Mouse (Mus musculus) forebrain, embryonic 10.5 days (tissue): ENCODE results near the gene Doc2a. TPM values are rescaled to one million over a fixed set of nuclear protein-coding genes. Genes with fewer than 3 reads are reported as not detected.
A peak's percentile ranks its signal among the peaks of the same experiment; 100 is the strongest.

Source experiments
- DNase-seq: peaks from one replicate; pipeline ENCODE4 v3.0.0-alpha.2; 2017; ENCODE audit warnings: low spot score; ENCODE audit errors: extremely low spot score
- H3K27ac ChIP-seq: fragments of 300-500 bp; sonication (generic); 2 replicates; pipeline ENCODE4 v1.5.1; 2016; ENCODE audit warnings: mild to moderate bottlenecking
- H3K27me3 ChIP-seq: fragments of 300-500 bp; sonication (generic); 2 replicates; pipeline ENCODE4 v1.6.1; 2016; ENCODE audit warnings: mild to moderate bottlenecking; ENCODE audit not compliant: poor library complexity, severe bottlenecking
- H3K36me3 ChIP-seq: fragments of 300-500 bp; sonication (generic); replicated peaks from 2 replicates; pipeline ENCODE4 v1.6.1; 2016; ENCODE audit warnings: mild to moderate bottlenecking, moderate library complexity
- H3K4me1 ChIP-seq: fragments of 300-500 bp; sonication (generic); 2 replicates; pipeline ENCODE4 v1.6.1; 2016
- H3K4me3 ChIP-seq: fragments of 300-500 bp; sonication (generic); 2 replicates; pipeline ENCODE4 v1.5.1; 2016; ENCODE audit warnings: mild to moderate bottlenecking, moderate library complexity
- H3K9me3 ChIP-seq: fragments of 300-500 bp; sonication (generic); 2 replicates; pipeline ENCODE4 v1.6.1; 2016; ENCODE audit warnings: mild to moderate bottlenecking, moderate library complexity
- WGBS: fragments of 180-500 bp; shearing (Covaris S2); methylation state at CpG from one replicate; pipeline ENCODE4 v1.1.7; 2016; 5-methylcytosine and 5-hydroxymethylcytosine counted together
- polyA plus RNA-seq: library from polyadenylated mRNA; unstranded; fragments of >200 nt; fragmentation: Nextera tagmentation; extraction: Ambion mirVana; gene quantifications from 2 replicates; pipeline ENCODE4 v1.2.1, GENCODE M21; 2016

Doc2a gene
- polyA plus RNA-seq, 1 experiment from 2014 or later, result 9.8 TPM

- 59% methylated on average over 5 of the region's 5 CpGs for WGBS
- peaks cover 27% of the 10 kb centered on the region for H3K4me1 ChIP-seq
- H3K36me3 ChIP-seq, result no peaks in the 10 kb centered on the region
- DNase-seq, result no peak
- no peaks in the 10 kb centered on the region for H3K9me3 ChIP-seq
- H3K27ac ChIP-seq, result peak within 1 kb of the TSS; percentile 68
- peaks cover 29% of the 10 kb centered on the region for H3K27me3 ChIP-seq
- H3K4me3 ChIP-seq, result peak within 1 kb of the TSS; percentile 50
These were observed 15.7 kb upstream of the Doc2a start, which contains the start of gene 4930451I11Rik for GRCm38 (mm10) chr7:126831539-126831938. TSS of gene 4930451I11Rik (minus strand) at chr7:126831639.

- Histone ChIP-seq H3K27ac (peak overlapping the region; percentile 68), H3K9me3 (no peaks in the 10 kb centered on the region), H3K27me3 (peaks cover 29% of the 10 kb centered on the region), H3K4me1 (peaks cover 27% of the 10 kb centered on the region), H3K4me3 (peak overlapping the region; percentile 50), H3K36me3 (no peaks in the 10 kb centered on the region)
- DNase-seq, result peak; percentile 84
- WGBS, result under 1% methylated on average over 21 of the region's 21 CpGs
These were observed 15.1 kb upstream of the Doc2a start for GRCm38 (mm10) chr7:126832036-126832598.

GRCm38 (mm10) chr7:126833294-126833693 lies 13.9 kb upstream of the Doc2a start:
- Histone ChIP-seq H3K9me3 (no peaks in the 10 kb centered on the region), H3K27ac (no peak overlapping the region), H3K4me3 (no peak overlapping the region), H3K36me3 (no peaks in the 10 kb centered on the region), H3K27me3 (peaks cover 24% of the 10 kb centered on the region), H3K4me1 (peaks cover 27% of the 10 kb centered on the region)
- WGBS, result 93% methylated on average over 1 of the region's 1 CpGs
- no peak for DNase-seq

- peaks cover 4% of the 10 kb centered on the region; the same call in 1 of the 2 replicates for H3K9me3 ChIP-seq
- no peak overlapping the region for H3K27ac ChIP-seq
- DNase-seq, result no peak
- H3K27me3 ChIP-seq, result peaks cover 20% of the 10 kb centered on the region
- 89% methylated on average over 9 of the region's 9 CpGs for WGBS
- H3K4me3 ChIP-seq, result no peak overlapping the region
- peaks cover 36% of the 10 kb centered on the region for H3K4me1 ChIP-seq
- no peaks in the 10 kb centered on the region for H3K36me3 ChIP-seq
These were observed 3.9 kb upstream of the Doc2a start for GRCm38 (mm10) chr7:126843276-126843675.

GRCm38 (mm10) chr7:126845516-126845915 lies 1.7 kb upstream of the Doc2a start:
- no peak for DNase-seq
- H3K36me3 ChIP-seq, result peaks cover 10% of the 10 kb centered on the region

GRCm38 (mm10) chr7:126847421-126848398 lies 494 bp downstream of the Doc2a start:
- peak overlapping the region; percentile 89 for H3K27ac ChIP-seq
- H3K4me3 ChIP-seq, result peak overlapping the region; percentile 81
- peaks cover 78% of the 10 kb centered on the region for H3K4me1 ChIP-seq
- H3K27me3 ChIP-seq, result peaks cover 59% of the 10 kb centered on the region
- H3K9me3 ChIP-seq, result no peaks in the 10 kb centered on the region
- peak; percentile 66 for DNase-seq
- H3K36me3 ChIP-seq, result peaks cover 32% of the 10 kb centered on the region
- WGBS, result under 1% methylated on average over 74 of the region's 74 CpGs

More at GRCm38 (mm10) chr7:126845516-126845915, 1.7 kb upstream of the Doc2a start:
- Histone ChIP-seq H3K4me3 (no peak overlapping the region; the same call in 1 of the 2 replicates), H3K4me1 (peaks cover 56% of the 10 kb centered on the region), H3K27ac (peak overlapping the region; percentile 58), H3K27me3 (peaks cover 42% of the 10 kb centered on the region), H3K9me3 (peaks cover 4% of the 10 kb centered on the region; the same call in 1 of the 2 replicates)
- WGBS, result 51% methylated on average over 2 of the region's 2 CpGs

GRCm38 (mm10) chr7:126848794-126849193 lies 1.6 kb downstream of the Doc2a start:
- H3K4me1 ChIP-seq, result peaks cover 89% of the 10 kb centered on the region
- H3K27me3 ChIP-seq, result peaks cover 59% of the 10 kb centered on the region

GRCm38 (mm10) chr7:126850161-126850560 lies 2.9 kb downstream of the Doc2a start:
- no peaks in the 10 kb centered on the region for H3K9me3 ChIP-seq
- H3K27ac ChIP-seq, result no peak overlapping the region
- H3K4me3 ChIP-seq, result no peak overlapping the region
- no peak for DNase-seq
- H3K4me1 ChIP-seq, result peaks cover 84% of the 10 kb centered on the region
- 89% methylated on average over 6 of the region's 6 CpGs for WGBS
- peaks cover 56% of the 10 kb centered on the region for H3K36me3 ChIP-seq
- H3K27me3 ChIP-seq, result peaks cover 59% of the 10 kb centered on the region

More at GRCm38 (mm10) chr7:126848794-126849193, 1.6 kb downstream of the Doc2a start:
- Histone ChIP-seq H3K27ac (peak overlapping the region; percentile 89), H3K9me3 (no peaks in the 10 kb centered on the region), H3K4me3 (peak overlapping the region; percentile 81), H3K36me3 (peaks cover 43% of the 10 kb centered on the region)
- 34% methylated on average over 10 of the region's 10 CpGs for WGBS
- DNase-seq, result no peak

GRCm38 (mm10) chr7:126851192-126851591 lies 4.0 kb downstream of the Doc2a start:
- peaks cover 59% of the 10 kb centered on the region for H3K27me3 ChIP-seq
- H3K27ac ChIP-seq, result peak overlapping the region; percentile 48; the same call in 1 of the 2 replicates
- peaks cover 86% of the 10 kb centered on the region for H3K4me1 ChIP-seq
- no peak for DNase-seq
- no peaks in the 10 kb centered on the region for H3K9me3 ChIP-seq
- peaks cover 67% of the 10 kb centered on the region for H3K36me3 ChIP-seq
- 0 out of 2 replicates have a peak overlapping the region, but pooled peaks have one; percentile 1 for H3K4me3 ChIP-seq
- WGBS, result 26% methylated on average over 12 of the region's 12 CpGs

GRCm38 (mm10) chr7:126853454-126853853 lies 6.2 kb downstream of the Doc2a start:
- Histone ChIP-seq H3K4me3 (no peak overlapping the region), H3K4me1 (peaks cover 72% of the 10 kb centered on the region), H3K36me3 (peaks cover 89% of the 10 kb centered on the region), H3K9me3 (no peaks in the 10 kb centered on the region), H3K27ac (no peak overlapping the region), H3K27me3 (peaks cover 37% of the 10 kb centered on the region)
- DNase-seq, result no peak
- WGBS, result 91% methylated on average over 5 of the region's 5 CpGs

GRCm38 (mm10) chr7:126855641-126856040 lies 8.4 kb downstream of the Doc2a start:
- WGBS, result 82% methylated on average over 3 of the region's 3 CpGs
- no peak for DNase-seq

GRCm38 (mm10) chr7:126856741-126857420 lies 9.7 kb downstream of the Doc2a start:
- no peaks in the 10 kb centered on the region for H3K9me3 ChIP-seq
- peaks cover 91% of the 10 kb centered on the region for H3K36me3 ChIP-seq

More at GRCm38 (mm10) chr7:126855641-126856040, 8.4 kb downstream of the Doc2a start:
- Histone ChIP-seq H3K4me3 (no peak overlapping the region), H3K27me3 (peaks cover 15% of the 10 kb centered on the region), H3K9me3 (no peaks in the 10 kb centered on the region), H3K27ac (peak overlapping the region; percentile 40; the same call in 1 of the 2 replicates), H3K4me1 (peaks cover 53% of the 10 kb centered on the region), H3K36me3 (peaks cover 100% of the 10 kb centered on the region)

More at GRCm38 (mm10) chr7:126856741-126857420, 9.7 kb downstream of the Doc2a start:
- DNase-seq, result no peak
- Histone ChIP-seq H3K4me1 (peaks cover 52% of the 10 kb centered on the region), H3K27ac (no peak overlapping the region), H3K27me3 (peaks cover 4% of the 10 kb centered on the region; the same call in 1 of the 2 replicates), H3K4me3 (no peak overlapping the region)
- WGBS, result 75% methylated on average over 9 of the region's 9 CpGs
